Mouse (Mus musculus) megakaryocyte, embryonic 14.5 days (primary cell): ENCODE measurements around the gene Krt39.

ENCODE experiments used
- FLI1 ChIP-seq: IDR thresholded peaks from 2 replicates; pipeline ENCODE4 v1.6.1; 2012; ENCODE audit warnings: low read length, inconsistent platforms, mixed read lengths
- GATA1 ChIP-seq: IDR thresholded peaks from 3 replicates; pipeline ENCODE4 v1.6.1; 2012; ENCODE audit warnings: mixed read lengths, low read length, inconsistent platforms, borderline replicate concordance

DNA sequence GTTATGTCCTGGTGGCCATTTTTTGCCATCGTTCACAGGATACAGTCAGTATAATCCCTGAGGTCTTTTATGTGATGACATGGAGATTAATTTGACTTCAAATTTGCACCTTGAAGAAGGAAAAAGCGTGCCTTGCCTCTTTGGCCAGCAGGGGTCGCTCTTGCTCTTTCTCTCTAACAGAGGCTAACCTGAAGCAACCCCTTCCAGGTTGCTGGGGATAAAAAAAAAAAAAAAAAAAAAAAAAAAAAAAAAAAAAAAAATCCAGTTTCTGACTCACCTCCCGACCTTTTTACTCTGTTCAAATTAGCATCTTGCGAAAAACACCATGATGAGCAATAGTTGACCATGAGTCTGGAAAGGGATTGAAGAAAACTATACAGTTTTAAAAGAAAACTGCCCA lies 56.3 kb downstream of the Krt39 start:
- TF ChIP-seq GATA1 (no peak), FLI1 (no peak)
